Mouse (Mus musculus) erythroblast, embryonic 14.5 days (primary cell): ENCODE measurements around the gene Flnb.

Experiments used
- GATA1 ChIP-seq: IDR thresholded peaks from 2 replicates; pipeline ENCODE4 v1.6.1; 2012; ENCODE audit warnings: low read length, inconsistent platforms, mixed read lengths
- TAL1 ChIP-seq: IDR thresholded peaks from 3 replicates; pipeline ENCODE4 v1.6.1; 2012; ENCODE audit warnings: low read length, inconsistent platforms, mixed read lengths

GRCm38 (mm10) chr14:7888294-7888693, 70.5 kb downstream of the Flnb start:
- TF ChIP-seq GATA1: no peak
- TF ChIP-seq TAL1: no peak
